Mouse (Mus musculus): ENCODE results near the gene Pwwp2b. TPM values are rescaled to one million over a fixed set of nuclear protein-coding genes. Genes with fewer than 3 reads are reported as not detected.
A peak's percentile ranks its signal among the peaks of the same experiment; 100 is the strongest.

The Pwwp2b gene
- total RNA-seq, 2 experiments from 2014 or later = 14.1 to 15.1 TPM

DNA sequence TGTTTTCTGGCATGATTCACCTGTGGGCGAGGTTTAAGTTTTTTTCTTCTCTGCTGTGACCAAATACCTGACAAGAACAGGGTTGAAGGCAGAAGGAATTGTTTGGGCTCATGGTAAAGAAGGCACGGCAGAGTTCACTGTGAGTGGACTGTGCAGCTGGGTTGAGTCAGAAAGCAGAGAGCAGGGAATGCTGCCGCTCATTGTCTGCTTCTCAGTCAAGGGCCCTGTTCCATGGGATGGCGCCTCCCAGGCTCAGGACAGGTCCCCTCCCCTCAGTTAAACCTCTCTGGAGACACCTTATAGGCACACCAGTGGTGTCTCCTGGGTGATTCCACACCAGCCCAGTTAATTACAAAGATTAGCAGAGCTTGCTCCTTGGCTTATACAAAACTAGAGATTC is 25.9 kb upstream of the Pwwp2b start:
- no peak for DNase-seq (ENCODE audit: low spot score in 2 of 2)

DNA sequence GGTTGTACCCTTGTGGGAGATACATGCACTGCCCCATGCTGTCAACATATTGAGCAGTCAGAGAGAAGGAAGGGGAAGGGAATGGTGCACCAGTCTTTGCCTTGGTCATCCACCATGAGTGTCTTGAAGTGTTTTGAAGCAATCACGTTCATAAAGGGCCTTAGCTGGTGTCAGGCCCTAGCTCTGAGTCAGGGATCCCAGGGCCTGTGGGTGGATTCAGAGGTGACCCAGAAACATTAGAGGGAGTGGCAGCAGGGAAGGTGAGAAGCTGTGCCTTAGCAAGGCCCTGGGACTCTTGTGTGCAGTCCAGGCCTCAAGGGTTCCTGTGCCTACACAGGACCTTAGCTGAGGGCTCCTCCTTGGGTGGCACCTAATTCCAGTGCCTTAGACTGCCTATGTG is 24.2 kb upstream of the Pwwp2b start:
- no peak for DNase-seq (ENCODE audit: low spot score in 2 of 2)

DNA sequence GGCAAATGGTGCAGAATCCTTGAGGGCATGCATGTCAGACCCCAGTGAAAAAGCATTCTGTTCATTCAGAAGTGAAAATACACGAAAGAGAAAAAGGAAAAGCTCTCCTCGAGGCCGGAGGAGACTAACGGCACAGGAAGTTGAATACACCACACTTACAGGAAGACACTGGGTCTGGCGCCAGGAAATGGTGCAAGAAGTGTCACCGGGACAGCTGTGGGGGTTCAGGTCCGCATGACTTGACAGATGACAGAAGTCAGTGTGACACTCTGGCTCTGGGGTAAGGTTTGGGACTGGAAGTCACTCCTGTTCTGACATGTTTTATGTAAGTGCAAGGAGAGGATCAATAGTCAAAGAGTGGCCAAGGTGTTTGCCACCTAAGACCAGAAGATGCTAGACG is 23.6 kb upstream of the Pwwp2b start:
- DNase-seq (ENCODE audit: low spot score in 2 of 2) = no peak

DNA sequence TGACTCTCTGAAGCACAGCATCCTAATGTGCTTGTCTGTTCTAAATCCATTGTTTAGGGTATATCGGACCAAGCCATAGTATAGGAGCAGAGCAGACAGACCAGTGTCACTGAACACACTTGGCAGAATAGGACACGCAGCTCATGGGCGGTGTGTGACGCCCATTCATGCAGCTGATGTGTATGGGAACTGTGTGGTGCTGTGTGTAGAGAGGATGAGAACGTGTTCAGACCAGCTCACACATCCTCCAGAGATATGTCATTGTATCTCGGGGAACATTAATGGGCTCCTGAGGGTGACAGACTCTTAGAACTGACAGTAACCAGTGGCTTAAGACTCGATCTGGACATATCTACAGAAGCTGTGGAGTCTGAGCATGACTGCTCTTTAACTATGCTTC is 21.9 kb upstream of the Pwwp2b start:
- DNase-seq (ENCODE audit: low spot score in 2 of 2) = no peak

DNA sequence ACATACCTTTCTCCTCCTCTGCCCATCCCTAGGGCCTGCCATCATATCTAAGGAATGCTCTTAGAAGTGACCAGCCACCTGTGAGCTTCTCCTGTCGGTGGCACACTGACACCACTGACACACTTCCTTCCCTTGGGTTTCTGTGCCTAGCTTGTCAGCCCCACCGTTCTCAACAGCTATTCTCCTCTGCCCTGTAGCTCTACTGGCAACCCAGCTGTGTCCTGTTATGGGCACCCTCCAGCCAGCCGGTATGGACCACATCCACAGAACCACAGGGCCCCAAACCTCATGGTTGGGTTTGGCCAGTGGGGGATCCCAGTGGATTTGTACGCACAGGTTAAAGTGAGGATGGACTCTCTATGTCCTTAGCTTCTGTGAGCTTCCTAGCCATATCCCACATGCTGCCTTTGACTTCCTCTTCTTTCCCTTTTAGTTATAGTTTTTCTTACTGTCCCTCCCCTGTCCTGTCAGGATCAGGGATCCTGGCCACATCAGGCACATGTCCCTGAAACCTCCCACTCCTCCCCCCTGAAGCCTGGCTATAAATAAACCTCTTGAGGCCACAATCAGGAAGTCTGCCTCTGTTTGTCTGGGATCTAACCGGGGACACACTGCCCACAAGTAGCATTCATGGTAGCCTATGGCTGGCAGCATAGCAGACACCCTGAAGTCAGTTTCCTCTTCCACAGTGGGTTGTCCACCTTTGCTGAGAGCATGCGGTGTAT is 19.7 kb upstream of the Pwwp2b start:
- no peak for DNase-seq (ENCODE audit: low spot score in 2 of 2)

DNA sequence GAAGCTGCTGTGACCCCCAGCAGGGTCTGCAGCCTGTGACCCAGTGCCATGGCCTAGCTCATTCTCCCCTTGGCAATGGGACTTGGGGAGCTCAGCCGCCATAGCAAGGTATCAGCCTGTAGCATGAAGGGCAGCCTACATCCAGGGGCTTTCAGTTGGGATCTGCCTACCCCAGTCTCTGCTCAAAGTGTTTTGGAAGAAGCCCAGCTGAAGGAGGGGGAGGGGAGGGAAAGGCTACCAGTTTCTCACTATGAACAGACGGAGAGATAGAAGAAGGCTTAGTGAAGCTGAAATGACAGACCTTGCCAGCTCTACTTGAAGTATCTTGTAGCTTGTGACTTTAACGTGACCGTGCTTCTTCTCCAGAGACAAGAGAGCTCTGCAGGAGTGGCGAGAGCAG is 18.4 kb upstream of the Pwwp2b start:
- no peak for DNase-seq (ENCODE audit: low spot score in 2 of 2)

DNA sequence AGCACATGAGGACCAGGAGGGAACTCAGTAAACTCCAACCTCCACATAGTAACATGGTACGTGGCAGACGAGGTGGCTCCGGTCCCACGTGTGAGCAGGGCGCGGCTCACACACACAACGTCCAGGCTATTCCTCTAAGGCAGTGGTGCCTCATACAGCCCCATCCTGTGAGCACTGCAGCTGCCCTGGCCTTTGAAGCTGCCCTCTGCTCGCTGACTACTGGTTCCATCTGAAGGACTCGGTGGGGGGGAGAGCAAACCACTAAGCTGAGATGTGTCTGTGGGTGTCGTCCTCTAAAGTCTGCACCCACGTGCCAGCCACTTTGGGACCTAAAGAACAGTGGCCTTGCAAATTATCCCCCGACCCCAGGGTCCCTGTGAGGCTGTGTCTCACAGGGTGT is 18.0 kb upstream of the Pwwp2b start:
- no peak for DNase-seq (ENCODE audit: low spot score in 2 of 2)

DNA sequence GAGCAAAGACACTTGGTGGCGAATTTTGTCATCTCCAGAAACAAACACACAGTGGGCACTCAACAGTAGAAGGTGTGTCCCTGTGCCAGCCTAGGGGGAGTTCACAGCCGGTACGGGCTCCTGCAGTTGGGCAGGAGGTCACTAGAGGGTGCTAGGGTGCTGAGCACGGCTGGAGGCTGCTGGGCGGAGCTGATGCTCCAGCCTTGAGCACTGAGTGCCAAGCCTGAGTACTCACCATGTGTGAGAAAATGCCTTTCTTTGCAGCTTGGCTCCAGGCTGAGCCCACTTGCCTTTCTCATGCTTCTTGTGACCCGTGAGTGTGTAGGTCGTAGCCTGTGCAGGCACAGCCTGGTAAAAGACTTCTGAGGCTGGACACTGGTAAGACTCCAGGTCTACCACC is 14.6 kb upstream of the Pwwp2b start:
- peak; percentile 89 to 91 for DNase-seq (ENCODE audit: low spot score in 2 of 2)

DNA sequence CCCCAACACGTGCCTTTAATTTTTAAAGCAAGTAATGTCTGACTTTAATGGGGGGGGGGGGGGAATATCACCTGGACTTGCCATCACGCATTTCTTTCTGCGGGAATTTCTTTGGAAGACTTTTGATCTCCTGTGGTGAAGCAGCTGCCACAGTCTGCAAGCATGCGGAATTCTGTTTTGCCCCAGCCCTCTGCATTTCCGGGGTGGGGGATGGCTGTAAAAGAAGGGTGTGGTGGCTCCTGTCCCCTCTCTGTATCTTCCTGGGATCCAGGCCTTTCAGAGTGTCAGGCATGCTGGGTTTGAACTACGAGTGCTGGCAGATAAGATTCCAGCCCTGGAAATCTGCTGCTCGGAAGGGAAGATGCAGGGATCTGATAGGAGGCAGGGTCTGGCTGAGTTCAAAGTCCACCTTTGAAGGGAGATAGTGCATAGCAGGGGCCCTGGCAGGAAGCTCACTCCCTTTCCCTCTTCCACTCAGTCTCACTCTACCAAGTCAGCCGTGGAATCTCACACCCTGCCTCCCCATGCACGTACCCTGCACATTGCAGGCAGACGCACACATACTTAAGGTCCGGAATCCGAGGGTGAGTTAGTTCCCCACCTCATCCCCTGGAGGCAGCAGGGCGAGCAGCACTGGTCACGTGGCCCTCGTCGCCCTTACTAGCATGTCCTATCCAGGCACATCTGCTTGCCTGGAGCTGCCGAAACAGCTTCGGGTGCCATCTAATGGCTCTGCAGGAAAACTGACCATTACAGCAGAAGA is 13.7 kb upstream of the Pwwp2b start:
- no peak for DNase-seq (ENCODE audit: low spot score in 2 of 2)

DNA sequence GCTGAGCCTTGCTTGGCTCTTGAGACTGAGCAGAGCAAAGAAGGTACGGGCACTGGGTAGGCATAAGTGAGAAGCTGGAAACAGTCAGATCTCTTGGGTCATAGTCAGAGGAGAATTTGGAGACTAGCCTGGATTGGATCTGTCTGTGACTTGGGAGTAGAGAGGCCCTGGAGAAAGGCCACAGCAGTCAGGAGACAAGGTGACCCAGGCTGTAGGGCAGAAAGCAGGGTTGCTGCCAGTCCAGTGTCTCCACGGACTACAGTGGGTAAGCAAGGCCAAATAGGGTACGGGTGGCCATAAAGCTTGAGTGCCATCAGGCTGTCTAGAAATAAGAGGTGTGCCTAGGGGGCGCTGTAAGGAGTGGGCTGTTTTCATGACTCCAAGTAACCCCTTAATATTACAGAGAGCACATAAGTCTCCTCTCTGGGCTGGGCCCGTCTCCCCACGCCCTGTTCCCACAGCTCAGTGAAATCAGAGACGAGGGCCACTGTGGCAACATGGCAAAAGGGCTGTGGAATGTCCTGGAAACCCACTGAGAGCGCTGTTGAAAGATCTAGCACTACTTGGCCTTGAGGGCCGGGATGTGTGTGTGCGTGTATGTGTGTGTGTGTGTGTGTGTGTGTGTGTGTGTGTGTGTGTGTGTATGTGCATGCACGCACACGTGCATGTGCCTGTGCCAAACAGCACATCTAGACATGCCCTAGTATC is 12.5 kb upstream of the Pwwp2b start:
- DNase-seq (ENCODE audit: low spot score in 2 of 2) = no peak

DNA sequence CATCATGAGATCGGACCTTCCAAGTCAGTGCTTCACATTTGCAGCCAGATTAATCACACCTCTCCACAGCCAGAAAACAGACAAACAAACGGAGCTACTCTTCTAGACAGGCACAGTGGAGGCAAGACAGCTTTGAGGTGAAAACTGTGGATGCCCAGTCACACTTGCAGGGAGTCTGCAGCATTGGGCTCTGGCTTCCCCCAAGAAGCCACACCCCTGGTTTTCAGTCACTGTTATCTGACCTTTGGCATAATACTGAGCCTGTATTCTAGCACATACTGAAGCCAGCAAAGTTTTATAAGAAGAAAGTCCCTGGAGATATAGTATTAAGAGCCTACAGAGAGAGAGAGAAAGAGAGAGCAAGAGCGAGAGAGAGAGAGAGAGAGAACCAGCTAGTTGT is 8.8 kb upstream of the Pwwp2b start:
- no peak for DNase-seq (ENCODE audit: low spot score in 2 of 2)

DNA sequence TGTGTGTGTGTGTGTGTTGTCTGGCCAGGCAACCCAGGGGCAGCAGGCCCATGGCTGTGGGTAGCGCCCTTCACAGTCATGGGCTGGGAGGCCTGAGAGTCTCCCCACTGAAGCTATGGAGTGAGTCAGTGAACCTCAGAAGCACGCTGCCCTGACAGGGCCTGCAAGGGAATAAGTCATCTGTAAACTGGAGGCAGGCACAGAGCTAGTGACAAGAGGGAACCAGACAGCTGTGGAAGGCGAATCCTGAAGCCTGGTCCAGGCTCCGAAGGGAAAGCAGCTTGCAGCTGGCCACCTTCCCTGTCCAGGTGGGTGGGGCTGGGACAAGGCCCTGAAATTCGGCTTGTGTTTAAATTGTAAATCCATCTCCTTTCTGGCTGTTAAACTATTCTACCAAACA is 2.2 kb upstream of the Pwwp2b start:
- DNase-seq (ENCODE audit: low spot score in 2 of 2) = no peak

DNA sequence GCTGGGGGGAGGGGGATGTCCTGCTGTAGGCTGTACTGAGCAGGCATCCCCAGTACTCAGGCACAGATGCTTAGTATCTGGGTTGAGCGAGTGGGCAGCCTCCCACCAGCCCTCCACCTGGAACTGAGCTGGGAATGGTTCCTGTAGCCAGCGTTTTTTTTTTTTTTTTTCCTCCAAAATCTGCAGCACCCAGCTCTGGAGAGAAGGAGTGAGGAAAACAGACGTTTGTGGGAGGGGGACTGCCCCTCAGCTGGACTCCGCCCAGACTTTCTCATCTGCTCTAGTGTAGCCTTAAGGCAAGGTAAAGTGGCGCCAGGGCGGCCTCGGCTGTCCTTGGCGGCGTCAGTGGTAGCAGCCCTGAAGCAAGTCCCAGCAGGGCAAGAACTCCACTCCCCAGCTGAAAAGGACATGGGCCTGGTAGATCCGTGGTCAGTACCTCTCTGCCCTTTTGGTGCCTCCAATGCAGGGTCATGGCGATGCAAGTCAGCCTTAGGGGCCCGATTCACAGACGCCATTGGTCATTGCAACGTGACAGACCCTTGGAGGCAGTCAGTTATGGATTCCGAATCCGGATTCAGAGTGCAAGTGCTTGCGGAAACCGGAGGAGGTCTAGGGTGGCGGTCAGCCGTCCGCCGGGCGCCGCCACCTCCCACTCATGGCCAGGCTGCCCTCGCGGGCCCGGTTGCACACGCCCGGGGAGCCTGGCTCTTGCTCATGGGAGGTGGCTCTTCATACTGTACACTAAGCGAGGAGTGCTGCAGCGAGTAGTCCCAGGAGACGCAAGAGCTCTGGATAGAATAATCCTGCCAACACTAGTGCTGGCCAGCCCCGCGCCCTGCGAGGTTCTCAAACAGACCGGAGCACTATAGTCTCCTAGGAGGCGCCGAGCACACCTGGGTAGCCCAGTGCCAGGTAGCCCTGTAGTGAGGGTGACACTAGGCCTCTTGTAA is 1.1 kb upstream of the Pwwp2b start:
- peak; percentile 65 to 80 for DNase-seq (ENCODE audit: low spot score in 2 of 2)

DNA sequence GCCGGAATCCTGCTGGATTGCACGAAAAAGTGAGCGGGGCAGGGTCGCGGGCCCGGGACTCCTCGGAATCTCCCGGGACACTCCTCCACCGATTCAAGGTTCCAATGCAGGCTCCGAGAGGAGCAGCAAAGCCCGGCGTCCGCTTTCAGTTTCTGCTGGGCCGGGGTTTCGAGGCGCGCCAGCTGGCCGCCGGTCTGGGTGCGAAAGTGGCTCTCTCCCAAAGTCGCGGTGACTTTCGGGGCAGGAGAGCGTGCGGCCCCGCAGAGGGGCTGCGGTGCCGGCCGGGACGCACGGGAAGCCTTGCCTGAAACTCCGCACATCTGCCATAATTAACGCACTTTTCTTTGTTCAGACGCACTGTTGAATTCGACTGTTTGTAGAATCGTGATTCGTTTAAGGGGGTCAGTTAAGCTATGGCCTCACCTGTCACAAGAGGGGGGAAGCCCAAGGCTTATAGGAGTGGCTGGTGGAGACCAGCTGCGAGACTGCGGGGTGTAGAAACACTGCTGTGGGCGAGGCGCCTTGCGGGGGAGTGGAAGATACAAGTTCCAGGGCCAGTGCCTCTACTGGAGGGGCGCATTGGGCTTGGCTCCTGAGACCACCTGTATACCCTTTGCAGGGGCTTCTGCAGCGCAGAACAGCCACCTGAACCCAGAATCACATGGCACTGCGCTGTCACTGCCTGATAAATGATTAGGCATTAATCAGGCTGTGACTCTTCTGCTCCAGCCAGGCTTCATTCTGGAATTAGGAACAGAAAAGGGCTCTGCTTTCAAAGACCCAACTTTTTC is 528 bp downstream of the Pwwp2b start:
- DNase-seq (ENCODE audit: low spot score in 2 of 2) = peak in 1 of 2 experiments; percentile 28

DNA sequence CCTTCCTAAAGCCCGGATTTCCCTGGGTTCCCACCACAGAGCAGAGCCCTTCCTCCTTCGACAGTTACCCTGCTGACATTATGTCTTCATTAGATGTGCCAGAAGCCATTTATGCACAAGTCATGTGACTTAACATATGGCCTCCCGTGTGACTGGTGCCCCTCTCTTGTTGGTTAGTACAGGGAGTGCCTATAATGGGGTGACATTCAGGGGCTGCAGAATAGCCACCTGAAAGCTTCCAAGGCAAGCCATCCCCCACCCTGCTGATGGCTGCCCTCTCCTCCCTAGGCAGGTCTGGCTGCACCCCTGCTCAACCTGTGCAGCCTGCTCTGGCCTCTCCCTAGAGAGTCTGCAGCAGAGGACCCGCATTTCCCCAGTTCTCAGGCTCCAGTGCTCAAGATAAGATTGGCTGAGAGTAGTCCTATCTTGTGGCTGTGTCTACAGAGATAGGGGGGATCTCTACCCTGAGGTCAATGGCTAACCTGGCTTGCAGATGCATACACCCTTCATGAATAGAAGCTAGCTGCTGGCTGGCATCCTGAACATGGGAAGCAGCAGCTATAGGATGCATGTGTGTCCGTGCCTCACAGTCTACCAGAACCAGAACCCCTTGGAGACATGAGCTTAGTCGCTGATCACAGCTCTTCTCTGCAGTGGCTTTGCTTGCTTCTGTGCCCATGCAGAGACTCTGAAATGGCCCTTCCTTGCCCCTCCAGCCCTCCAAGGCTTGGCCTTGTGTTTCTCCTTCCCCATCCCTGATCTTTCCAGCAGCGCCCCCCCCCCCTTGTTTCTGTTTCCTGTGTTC is 1.3 kb downstream of the Pwwp2b start:
- DNase-seq (ENCODE audit: low spot score in 2 of 2) = no peak

DNA sequence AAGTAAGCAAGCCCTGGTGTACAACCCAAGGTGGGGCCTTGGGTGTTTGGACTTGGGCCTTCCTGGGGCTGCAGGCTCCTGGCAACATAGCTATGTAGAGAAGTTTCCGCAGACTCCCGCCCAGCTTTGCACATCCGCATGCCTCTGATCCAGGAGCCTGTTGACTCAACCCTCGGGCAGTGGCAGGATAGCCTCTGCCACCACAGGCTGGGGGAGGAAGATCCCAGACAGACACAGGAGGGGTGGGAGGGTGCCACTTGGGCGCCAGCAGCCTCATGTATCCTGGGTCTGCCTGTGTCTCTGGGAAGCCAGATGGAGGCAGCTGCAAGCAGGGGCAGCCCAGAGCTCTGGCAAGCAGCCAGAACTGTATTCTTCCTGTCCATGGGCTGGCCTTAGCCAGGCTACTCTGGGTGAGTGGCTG is 3.6 kb downstream of the Pwwp2b start:
- DNase-seq (ENCODE audit: low spot score in 2 of 2) = no peak

DNA sequence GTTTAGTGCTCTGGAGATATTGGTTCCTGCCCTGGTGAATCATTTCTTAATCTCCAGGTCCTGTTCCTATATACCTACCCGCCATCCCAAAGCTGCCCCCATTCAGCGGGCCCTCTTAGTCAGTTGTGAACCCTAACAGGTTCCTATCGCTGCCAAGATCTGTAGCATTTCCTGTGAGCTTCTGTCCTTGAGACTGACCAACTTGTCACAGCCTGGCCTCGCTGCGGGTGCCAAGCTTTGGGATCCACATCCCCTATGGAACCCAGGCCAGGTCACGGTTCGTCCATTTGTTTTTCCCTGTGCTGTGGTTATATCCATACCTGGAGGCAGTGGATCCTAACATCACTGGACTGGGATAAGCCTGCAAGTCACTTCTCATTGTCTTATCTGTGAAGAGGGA is 4.3 kb downstream of the Pwwp2b start:
- DNase-seq (ENCODE audit: low spot score in 2 of 2) = no peak

DNA sequence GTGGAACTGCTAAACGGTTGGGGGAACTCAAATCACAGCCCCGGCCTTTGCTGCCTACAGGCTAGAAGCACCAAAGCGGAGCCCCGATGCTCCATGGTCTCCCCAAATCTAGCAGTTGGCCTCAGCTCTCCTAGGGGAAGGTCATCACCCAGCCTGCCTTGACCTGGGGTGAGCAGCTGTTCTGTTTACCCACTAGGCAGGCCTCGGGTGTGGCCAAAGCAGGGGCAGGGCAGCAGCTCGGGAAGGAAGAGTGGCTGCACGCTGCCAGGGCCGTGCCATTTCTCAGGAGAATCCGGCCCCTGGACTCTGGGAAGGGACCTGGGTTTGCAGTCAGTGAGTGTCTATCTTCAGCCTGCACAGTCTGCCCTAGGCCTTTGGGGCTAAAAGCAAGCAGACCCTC is 4.7 kb downstream of the Pwwp2b start:
- DNase-seq (ENCODE audit: low spot score in 2 of 2) = no peak

DNA sequence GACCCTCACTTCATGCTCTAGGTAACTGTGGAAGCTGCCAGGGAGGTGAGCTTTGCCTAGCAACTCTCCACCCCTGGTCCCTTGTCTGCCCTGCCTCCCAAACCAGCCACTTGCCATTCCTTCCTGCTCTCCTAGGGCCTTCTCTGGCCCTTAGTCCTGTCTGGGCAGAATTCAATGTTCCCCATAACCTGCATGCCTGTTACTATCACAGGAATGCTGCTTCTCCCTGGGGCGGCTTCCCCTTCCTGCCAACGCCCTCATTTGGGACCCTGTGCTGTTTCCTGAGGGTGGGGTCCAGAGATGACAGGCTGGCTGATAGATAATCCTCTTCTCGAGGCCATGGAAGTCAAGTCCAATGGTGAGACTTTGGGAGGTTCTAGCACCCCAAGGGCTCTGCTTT is 5.2 kb downstream of the Pwwp2b start:
- no peak for DNase-seq (ENCODE audit: low spot score in 2 of 2)
